Mouse (Mus musculus): Measurements from ENCODE around the gene Qser1.

DNA sequence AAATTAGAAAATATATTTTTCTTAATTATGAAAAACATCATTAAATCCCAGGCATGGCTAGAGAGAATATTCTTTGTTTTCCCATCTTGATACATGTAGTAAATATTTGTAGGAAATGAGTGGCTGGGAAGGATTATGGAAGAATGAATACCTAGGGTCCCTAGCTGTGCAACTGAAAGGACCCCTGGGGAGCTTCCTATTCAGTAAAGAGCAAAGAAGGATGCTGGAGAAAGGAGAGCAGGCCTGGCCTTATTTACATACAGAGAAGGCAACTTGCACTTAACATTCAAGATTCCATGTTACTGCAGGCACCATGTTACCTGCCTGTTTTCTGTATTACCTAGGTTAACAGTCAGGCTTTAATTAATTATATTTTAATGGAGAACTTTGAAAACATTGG, 26.0 kb upstream of the Qser1 start:
- TF ChIP-seq POLR2A (IDR thresholded peaks at IDR 0.05; ENCODE audit: low read depth, low read length) (no peak), CTCF (IDR thresholded peaks at IDR 0.05; ENCODE audit: extremely low read depth, insufficient read length, insufficient replicate concordance, low read depth, low read length) (no peak)
